Mouse (Mus musculus) kidney, adult 2 months (tissue): ENCODE results near the gene Hspa1a.

Experiments
- CTCF ChIP-seq: fragments of 200-500 bp; conservative IDR thresholded peaks from 2 replicates; pipeline ENCODE4 v1.5.1; 2011; ENCODE audit warnings: low read depth, mild to moderate bottlenecking, control low read depth, low read length, moderate library complexity, mixed read lengths; ENCODE audit not compliant: insufficient read depth, insufficient read length
- POLR2A ChIP-seq: fragments of 200-500 bp; IDR thresholded peaks from one replicate; pipeline ENCODE4 v1.6.1; 2011; ENCODE audit warnings: low read depth, low read length, control low read depth

DNA sequence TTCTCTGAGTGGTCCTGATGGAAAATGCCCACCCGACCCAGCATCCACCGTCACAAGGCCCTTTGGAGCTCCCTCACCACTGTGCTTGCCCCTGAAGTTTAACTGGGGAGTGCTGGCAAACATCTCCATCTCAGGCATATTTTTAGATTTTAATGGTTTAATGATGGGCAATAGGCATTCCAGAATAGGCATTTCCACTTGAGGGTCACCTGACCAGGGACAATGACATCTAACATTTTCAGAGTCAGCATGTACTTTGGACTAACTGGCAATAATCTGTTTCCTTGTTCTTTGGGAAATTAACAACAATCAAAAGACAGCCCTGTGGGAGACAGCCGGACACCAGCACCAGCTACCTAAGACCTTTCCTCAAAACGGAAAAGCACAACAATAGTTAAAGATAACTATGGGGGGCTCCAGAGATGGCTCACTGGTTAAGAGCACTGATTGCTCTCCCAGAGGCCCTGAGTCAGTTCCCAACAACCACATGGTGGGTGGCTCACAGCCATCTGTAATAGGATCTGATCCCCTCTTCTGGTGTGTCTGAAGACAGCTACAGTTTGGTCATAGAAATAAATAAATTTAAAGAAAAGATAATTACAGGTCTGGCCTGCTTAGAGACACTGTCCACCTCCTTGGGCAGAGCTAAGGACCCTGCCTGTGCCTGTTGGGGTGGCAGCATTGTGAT, 28.7 kb downstream of the Hspa1a start:
- no peak for TF ChIP-seq CTCF
- no peak for TF ChIP-seq POLR2A
